Mouse (Mus musculus): ENCODE results near the gene Ahnak2.

DNA sequence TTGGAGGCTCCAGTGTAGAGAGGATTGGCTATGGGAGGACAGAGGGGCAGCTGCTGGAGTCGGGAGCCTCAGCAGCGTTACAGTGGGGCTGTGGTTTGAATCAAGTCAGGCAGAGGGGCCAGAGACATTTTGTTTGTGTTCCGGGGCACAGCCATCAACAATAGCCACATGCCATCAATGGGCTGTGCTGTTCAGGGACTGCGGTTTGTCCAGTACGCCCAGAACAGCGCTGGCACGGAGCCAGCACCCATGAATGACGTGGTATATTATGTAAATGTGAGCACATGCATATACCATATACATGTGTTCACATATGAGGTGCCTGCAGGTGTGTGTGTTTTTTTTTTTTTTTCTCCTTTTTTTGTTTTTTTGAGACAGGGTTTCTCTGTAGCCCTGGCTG, 74.7 kb downstream of the Ahnak2 start:
- TF ChIP-seq SIN3A (IDR thresholded peaks at IDR 0.05; ENCODE audit: low read length) (no peak), POLR2A (IDR thresholded peaks at IDR 0.05; ENCODE audit: low read depth, low read length) (no peak), MAX (IDR thresholded peaks at IDR 0.05; ENCODE audit: low read length) (no peak), CTCF (conservative IDR thresholded peaks at IDR 0.05 in 1 of 2, IDR thresholded peaks at IDR 0.05 in 1 of 2; ENCODE audit: low read depth in 2 of 2, low read length in 2 of 2) (no peak), USF2 (conservative IDR thresholded peaks at IDR 0.05; ENCODE audit: low read depth, low read length) (no peak)

Data from CH12.LX (cell line).